ENCODE assay signal across 8 mouse cellular contexts in genomic region chrX:152342903-152343302, GRCm38 (mm10). TPM values are rescaled to one million over a fixed set of nuclear protein-coding genes. Genes with fewer than 3 reads are reported as not detected.
DNase-seq lines count a peak whose midpoint lies in the region; ATAC-seq and TF ChIP-seq lines count a peak whose summit lies in the region.

No protein-coding gene starts in this region.

- H3K9ac ChIP-seq in lung, embryonic 15.5 days = 0 out of 2 replicates have a peak overlapping the region, but pooled peaks have one; percentile 16
- H3K9ac ChIP-seq in limb, embryonic 13.5 days = no peak overlapping the region

- TF ChIP-seq CTCF in olfactory bulb, adult 2 months (IDR thresholded peaks at IDR 0.05; ENCODE audit: insufficient read depth, low read depth, low read length) = no peak

- 0 out of 2 replicates have a peak, but pooled peaks have one; percentile 9 for TF ChIP-seq POLR2A in olfactory bulb, adult 2 months (IDR thresholded peaks at IDR 0.05; ENCODE audit: insufficient read depth, low read depth, low read length)

- H3K36me3 ChIP-seq in lung, embryonic 15.5 days = 0 out of 2 replicates have a peak, but pooled peaks cover 6% of the 10 kb centered on the region
- H3K36me3 ChIP-seq in forebrain, embryonic 10.5 days (replicated peaks) = peaks cover 45% of the 10 kb centered on the region
- peaks cover 34% of the 10 kb centered on the region for H3K36me3 ChIP-seq in limb, embryonic 13.5 days

- H3K27me3 ChIP-seq in lung, embryonic 15.5 days = peaks cover 62% of the 10 kb centered on the region
- H3K27me3 ChIP-seq in forebrain, embryonic 10.5 days (ENCODE audit: poor library complexity, severe bottlenecking) = peaks cover 100% of the 10 kb centered on the region
- peaks cover 73% of the 10 kb centered on the region for H3K27me3 ChIP-seq in limb, embryonic 13.5 days

- peaks cover 6% of the 10 kb centered on the region; the same call in 1 of the 2 replicates for H3K4me1 ChIP-seq in lung, embryonic 15.5 days
- H3K4me1 ChIP-seq in forebrain, embryonic 10.5 days = peaks cover 13% of the 10 kb centered on the region
- H3K4me1 ChIP-seq in limb, embryonic 13.5 days = peaks cover 7% of the 10 kb centered on the region; the same call in 1 of the 2 replicates
- H3K4me1 ChIP-seq in olfactory bulb, adult 2 months (ENCODE audit: control insufficient read depth, insufficient read depth, low read length) = peaks cover 5% of the 10 kb centered on the region

- 26% methylated on average over 6 of the region's 6 CpGs for WGBS in lung, embryonic 15.5 days
- WGBS in forebrain, embryonic 10.5 days = 32% methylated on average over 6 of the region's 6 CpGs
- WGBS in limb, embryonic 13.5 days = 33% methylated on average over 6 of the region's 6 CpGs
- 25% methylated on average over 6 of the region's 6 CpGs for WGBS in olfactory bulb, adult 2 months

- H3K9me3 ChIP-seq in lung, embryonic 15.5 days = no peaks in the 10 kb centered on the region
- H3K9me3 ChIP-seq in forebrain, embryonic 10.5 days = no peaks in the 10 kb centered on the region
- H3K9me3 ChIP-seq in limb, embryonic 13.5 days = no peaks in the 10 kb centered on the region

- peak overlapping the region; percentile 88 for H3K27ac ChIP-seq in lung, embryonic 15.5 days
- H3K27ac ChIP-seq in forebrain, embryonic 10.5 days = peak overlapping the region; percentile 92
- peak overlapping the region; percentile 84; the same call in 1 of the 2 replicates for H3K27ac ChIP-seq in limb, embryonic 13.5 days
- H3K27ac ChIP-seq in olfactory bulb, adult 2 months (ENCODE audit: insufficient read depth, low read depth, low read length) = peak overlapping the region; percentile 89

- no peak for ATAC-seq in lung, embryonic 15.5 days (ENCODE audit: borderline replicate concordance, extremely low read depth, low FRiP score, low TSS enrichment)
- no peak for ATAC-seq in limb, embryonic 13.5 days (ENCODE audit: low FRiP score, low read depth)
- ATAC-seq in granulocyte monocyte progenitor cell, adult 5-6 weeks (replicated peaks; ENCODE audit: poor library complexity, severe bottlenecking) = no peak

- H3K4me2 ChIP-seq in lung, embryonic 15.5 days = peak overlapping the region; percentile 50
- H3K4me2 ChIP-seq in limb, embryonic 13.5 days (replicated peaks) = peak overlapping the region; percentile 50

- no peak for DNase-seq in lung, postnatal 14 days
- no peak for DNase-seq in forebrain, embryonic 10.5 days (ENCODE audit: extremely low spot score, low spot score)
- DNase-seq in frontal cortex, adult 2 months (ENCODE audit: extremely low spot score in 1 of 2, low spot score in 1 of 2) = no peak
- no peak for DNase-seq in left cerebral cortex, adult 9 months (ENCODE audit: low spot score in 2 of 2)

- peak overlapping the region; percentile 62 for H3K4me3 ChIP-seq in lung, embryonic 15.5 days
- peak overlapping the region; percentile 70 for H3K4me3 ChIP-seq in forebrain, embryonic 10.5 days
- peak overlapping the region; percentile 60 for H3K4me3 ChIP-seq in limb, embryonic 13.5 days
- peak overlapping the region; percentile 74 for H3K4me3 ChIP-seq in olfactory bulb, adult 2 months (ENCODE audit: insufficient read depth, low read depth, low read length)

RNA-seq across cellular contexts. Expression of gene Tspyl2, which starts 0.7 kb away (rescaled TPM):
- 26.1 and 30.7 TPM in 2 replicates for polyA plus RNA-seq in lung, embryonic 15.5 days (2015; fragmentation: Nextera tagmentation; extraction: Ambion mirVana)
- polyA plus RNA-seq in forebrain, embryonic 10.5 days (2016; fragmentation: Nextera tagmentation; extraction: Ambion mirVana) = 29.8 and 31.7 TPM in 2 replicates
- polyA plus RNA-seq in limb, embryonic 13.5 days (2015; fragmentation: Nextera tagmentation; extraction: Ambion mirVana) = 37.6 and 39.2 TPM in 2 replicates
- polyA plus RNA-seq in olfactory bulb, adult 2 months (2012; ENCODE audit: insufficient read depth, insufficient read length, low replicate concordance, missing spikeins) = not detected in 2 replicates
- polyA plus RNA-seq in frontal cortex, adult 2 months (2012; rRNA removed) = 179 and 204 TPM in 2 replicates
- total RNA-seq in granulocyte monocyte progenitor cell, adult 5-6 weeks (2014; fragmentation: Nextera tagmentation) = 10.9 and 11.2 TPM in 2 replicates
- total RNA-seq in granulocyte monocyte progenitor cell, adult 5-6 weeks (2017) = 19.4 and 21.4 TPM in 2 replicates

RNA-seq across cellular contexts. Expression of gene Kantr, which starts 15.6 kb away (rescaled TPM):
- polyA plus RNA-seq in lung, embryonic 15.5 days (2015; fragmentation: Nextera tagmentation; extraction: Ambion mirVana) = 11.0 and 12.0 TPM in 2 replicates
- polyA plus RNA-seq in forebrain, embryonic 10.5 days (2016; fragmentation: Nextera tagmentation; extraction: Ambion mirVana) = 14.2 and 16.0 TPM in 2 replicates
- 23.3 and 25.5 TPM in 2 replicates for polyA plus RNA-seq in limb, embryonic 13.5 days (2015; fragmentation: Nextera tagmentation; extraction: Ambion mirVana)
- polyA plus RNA-seq in olfactory bulb, adult 2 months (2012; ENCODE audit: insufficient read depth, insufficient read length, low replicate concordance, missing spikeins) = not detected in 2 replicates
- 31.2 and 38.7 TPM in 2 replicates for polyA plus RNA-seq in frontal cortex, adult 2 months (2012; rRNA removed)
- 17.0 and 17.1 TPM in 2 replicates for total RNA-seq in granulocyte monocyte progenitor cell, adult 5-6 weeks (2014; fragmentation: Nextera tagmentation)
- 2.3 and 5.0 TPM in 2 replicates for total RNA-seq in granulocyte monocyte progenitor cell, adult 5-6 weeks (2017)

RNA-seq across cellular contexts. Expression of gene Gpr173, which starts 25.6 kb away (rescaled TPM):
- 3.1 and 3.3 TPM in 2 replicates for polyA plus RNA-seq in lung, embryonic 15.5 days (2015; fragmentation: Nextera tagmentation; extraction: Ambion mirVana)
- polyA plus RNA-seq in forebrain, embryonic 10.5 days (2016; fragmentation: Nextera tagmentation; extraction: Ambion mirVana) = 4.2 and 4.6 TPM in 2 replicates
- 4.8 and 5.2 TPM in 2 replicates for polyA plus RNA-seq in limb, embryonic 13.5 days (2015; fragmentation: Nextera tagmentation; extraction: Ambion mirVana)
- not detected in 2 replicates for polyA plus RNA-seq in olfactory bulb, adult 2 months (2012; ENCODE audit: insufficient read depth, insufficient read length, low replicate concordance, missing spikeins)
- 8.9 and 10.4 TPM in 2 replicates for polyA plus RNA-seq in frontal cortex, adult 2 months (2012; rRNA removed)
- total RNA-seq in granulocyte monocyte progenitor cell, adult 5-6 weeks (2014; fragmentation: Nextera tagmentation) = not detected in 2 replicates
- not detected in 2 replicates for total RNA-seq in granulocyte monocyte progenitor cell, adult 5-6 weeks (2017)

Comparison
In these comparisons a context has a peak if more than half of its experiments do, and no peak if none do; other contexts are left out.
1. RNA of gene Tspyl2, which starts 0.7 kb away (polyA plus RNA-seq): 179 to 204 TPM in frontal cortex, adult 2 months, 37.6 to 39.2 TPM in limb, embryonic 13.5 days, 26.1 to 30.7 TPM in lung, embryonic 15.5 days and 29.8 to 31.7 TPM in forebrain, embryonic 10.5 days; not detected in olfactory bulb, adult 2 months; every median in the first group is over 10 times any median in the second.
2. RNA of gene Kantr, which starts 15.6 kb away (polyA plus RNA-seq): 31.2 to 38.7 TPM in frontal cortex, adult 2 months, 23.3 to 25.5 TPM in limb, embryonic 13.5 days, 14.2 to 16.0 TPM in forebrain, embryonic 10.5 days and 11.0 to 12.0 TPM in lung, embryonic 15.5 days; not detected in olfactory bulb, adult 2 months; every median in the first group is over 10 times any median in the second.
3. Peak in every context shown above with its lines, with median percentiles within 50 percentile points of each other: H3K27ac ChIP-seq and H3K4me3 ChIP-seq.